Mouse (Mus musculus) ES-E14 (cell line): ENCODE measurements around the gene Fndc5.

Source experiments
- CHD2 ChIP-seq: IDR thresholded peaks from 2 replicates; pipeline ENCODE4 v1.6.1; 2014; ENCODE audit warnings: mild to moderate bottlenecking, low read depth, low read length, inconsistent platforms
- HCFC1 ChIP-seq: IDR thresholded peaks from 2 replicates; pipeline ENCODE4 v1.6.1; 2012; ENCODE audit warnings: low read length, inconsistent platforms, borderline replicate concordance; ENCODE audit not compliant: insufficient read depth
- MAFK ChIP-seq: IDR thresholded peaks from 2 replicates; pipeline ENCODE4 v1.6.1; 2014; ENCODE audit warnings: mild to moderate bottlenecking, low read depth, low read length, inconsistent platforms; ENCODE audit not compliant: insufficient read depth
- ZC3H11A ChIP-seq: IDR thresholded peaks from 2 replicates; pipeline ENCODE4 v1.6.1; 2012; ENCODE audit warnings: low read depth, mild to moderate bottlenecking, inconsistent platforms, low read length, borderline replicate concordance
- ZNF384 ChIP-seq: IDR thresholded peaks from 2 replicates; pipeline ENCODE4 v1.6.1; 2012; ENCODE audit warnings: low read depth, low read length, inconsistent platforms

GRCm38 (mm10) chr4:129111350-129111749 is 25.4 kb upstream of the Fndc5 start:
- TF ChIP-seq HCFC1 (no peak), ZNF384 (no peak), CHD2 (no peak), MAFK (no peak), ZC3H11A (peak; percentile 28; the same call in 1 of the 2 replicates)
